In the genomic region with DNA sequence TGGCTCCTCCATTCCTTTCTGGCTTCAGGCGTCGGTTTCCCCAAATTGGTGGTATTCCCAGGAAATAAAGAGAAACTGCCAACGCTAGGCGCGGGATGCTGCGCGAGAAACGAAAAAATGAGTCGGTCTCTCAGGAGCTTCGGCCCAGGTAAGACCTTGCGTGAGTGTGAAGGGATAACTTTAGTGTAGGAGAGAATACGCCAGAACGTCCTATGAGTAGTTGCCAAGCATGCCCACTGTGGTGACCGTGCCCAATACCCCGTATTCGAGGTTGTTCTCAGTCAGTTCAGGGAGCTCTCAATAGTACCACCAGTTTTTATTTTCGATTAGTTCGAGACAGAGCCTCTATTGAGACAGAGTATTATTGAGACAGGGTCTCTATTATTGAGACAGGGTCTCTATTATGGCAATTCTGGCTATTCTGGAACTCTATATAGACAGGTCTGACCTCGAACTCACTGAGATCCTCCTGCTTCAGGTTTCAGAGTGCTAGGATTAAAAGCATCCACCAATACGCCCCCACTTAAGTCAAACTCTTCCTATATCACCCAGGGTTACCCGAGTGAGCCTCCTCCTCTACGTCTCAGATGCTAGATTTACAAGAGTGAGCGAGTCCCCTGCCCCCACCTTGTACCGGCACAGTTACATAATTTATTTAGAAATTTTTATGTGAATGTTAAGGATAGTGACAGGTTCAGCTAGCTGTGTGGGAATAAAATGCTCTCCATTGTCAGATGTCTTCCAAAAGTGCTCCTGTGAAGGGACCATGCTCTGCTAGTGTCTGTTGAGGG, we compare ENCODE assay signal across 8 mouse cellular contexts. TPM values are rescaled to one million over a fixed set of nuclear protein-coding genes. Genes with fewer than 3 reads are reported as not detected.
A peak's percentile ranks its signal among the peaks of the same experiment; 100 is the strongest.
DNase-seq lines count a peak whose midpoint lies in the region; ATAC-seq and TF ChIP-seq lines count a peak whose summit lies in the region.

No protein-coding gene starts in this region.

- WGBS in heart, embryonic 11.5 days (ENCODE audit: insufficient replicate concordance): 6% methylated on average over 24 of the region's 24 CpGs
- WGBS in limb, embryonic 15.5 days: 6% methylated on average over 24 of the region's 24 CpGs
- WGBS in stomach, embryonic 15.5 days: 5% methylated on average over 24 of the region's 24 CpGs

- peaks cover 65% of the 10 kb centered on the region for H3K79me3 ChIP-seq in C2C12 (ENCODE audit: low read depth)

- H3K9me3 ChIP-seq in heart, embryonic 11.5 days (replicated peaks; ENCODE audit: control insufficient read depth, low read length): no peaks in the 10 kb centered on the region
- H3K9me3 ChIP-seq in limb, embryonic 15.5 days: no peaks in the 10 kb centered on the region
- no peaks in the 10 kb centered on the region for H3K9me3 ChIP-seq in stomach, embryonic 15.5 days

- H3K4me2 ChIP-seq in heart, embryonic 11.5 days: peak overlapping the region; percentile 88
- peak overlapping the region; percentile 82 for H3K4me2 ChIP-seq in limb, embryonic 15.5 days
- peak overlapping the region; percentile 59 for H3K4me2 ChIP-seq in stomach, embryonic 15.5 days

- peak overlapping the region; percentile 87 for H3K9ac ChIP-seq in heart, embryonic 11.5 days (ENCODE audit: low read depth, low read length)
- H3K9ac ChIP-seq in limb, embryonic 15.5 days: peak overlapping the region; percentile 72
- peak overlapping the region; percentile 86 for H3K9ac ChIP-seq in stomach, embryonic 15.5 days

- peak overlapping the region; percentile 86 for H3K27ac ChIP-seq in heart, embryonic 11.5 days (ENCODE audit: low read depth, low read length)
- H3K27ac ChIP-seq in embryonic fibroblast, embryonic 13.5 days (ENCODE audit: insufficient read depth, low read length): no peak overlapping the region
- H3K27ac ChIP-seq in limb, embryonic 15.5 days: peak overlapping the region; percentile 88
- peak overlapping the region; percentile 84 for H3K27ac ChIP-seq in stomach, embryonic 15.5 days

- DNase-seq in heart, adult 11 months: no peak
- DNase-seq in cerebellum, adult 18-20 months: no peak
- DNase-seq in embryo, embryonic 10.5 days (ENCODE audit: low spot score): no peak

- H3K27me3 ChIP-seq in heart, embryonic 11.5 days (ENCODE audit: control insufficient read depth, insufficient read depth, low read length): no peaks in the 10 kb centered on the region
- H3K27me3 ChIP-seq in C2C12 (ENCODE audit: control insufficient read depth, insufficient read depth, insufficient read length): no peaks in the 10 kb centered on the region
- H3K27me3 ChIP-seq in limb, embryonic 15.5 days: no peaks in the 10 kb centered on the region
- H3K27me3 ChIP-seq in stomach, embryonic 15.5 days (replicated peaks): no peaks in the 10 kb centered on the region

- no peak for TF ChIP-seq POLR2A in embryonic fibroblast, embryonic 13.5 days (IDR thresholded peaks at IDR 0.05; ENCODE audit: low read depth, low read length)

- peak overlapping the region; percentile 85 for H3K4me3 ChIP-seq in heart, embryonic 11.5 days (ENCODE audit: low read depth, low read length)
- peak overlapping the region; percentile 95 for H3K4me3 ChIP-seq in C2C12 (ENCODE audit: insufficient read depth, poor library complexity, severe bottlenecking)
- H3K4me3 ChIP-seq in embryonic fibroblast, embryonic 13.5 days (ENCODE audit: insufficient read depth, low read length): peak overlapping the region; percentile 90
- peak overlapping the region; percentile 73 for H3K4me3 ChIP-seq in limb, embryonic 15.5 days
- peak overlapping the region; percentile 89 for H3K4me3 ChIP-seq in stomach, embryonic 15.5 days (replicated peaks)

- no peak for TF ChIP-seq CTCF in C2C12 (IDR thresholded peaks at IDR 0.05; ENCODE audit: control insufficient read depth, insufficient read depth, insufficient read length)
- TF ChIP-seq CTCF in embryonic fibroblast, embryonic 13.5 days (IDR thresholded peaks at IDR 0.05; ENCODE audit: borderline replicate concordance, insufficient read depth, low read length): no peak

- peaks cover 11% of the 10 kb centered on the region; the same call in 1 of the 2 replicates for H3K4me1 ChIP-seq in heart, embryonic 11.5 days (ENCODE audit: control insufficient read depth, insufficient read depth, low read length)
- peaks cover 15% of the 10 kb centered on the region for H3K4me1 ChIP-seq in embryonic fibroblast, embryonic 13.5 days (ENCODE audit: control insufficient read depth, insufficient read depth, low read length)
- H3K4me1 ChIP-seq in limb, embryonic 15.5 days: peaks cover 25% of the 10 kb centered on the region
- H3K4me1 ChIP-seq in stomach, embryonic 15.5 days: peaks cover 16% of the 10 kb centered on the region

- H3K79me2 ChIP-seq in C2C12 (ENCODE audit: control insufficient read depth, insufficient read depth): peaks cover 84% of the 10 kb centered on the region

- H3K36me3 ChIP-seq in heart, embryonic 11.5 days (ENCODE audit: control insufficient read depth, insufficient read depth, low read length): peaks cover 9% of the 10 kb centered on the region
- peaks cover 49% of the 10 kb centered on the region for H3K36me3 ChIP-seq in C2C12 (ENCODE audit: control insufficient read depth, insufficient read depth)
- peaks cover 39% of the 10 kb centered on the region for H3K36me3 ChIP-seq in limb, embryonic 15.5 days
- peaks cover 12% of the 10 kb centered on the region; the same call in 1 of the 2 replicates for H3K36me3 ChIP-seq in stomach, embryonic 15.5 days

- H3ac ChIP-seq in C2C12 (ENCODE audit: control insufficient read depth, insufficient read length, low read depth): peak overlapping the region; percentile 66

- ATAC-seq in heart, embryonic 11.5 days (replicated peaks; ENCODE audit: insufficient number of reproducible peaks, low FRiP score, low TSS enrichment): peak; percentile 47; the same call in 1 of the 2 replicates
- ATAC-seq in limb, embryonic 15.5 days (ENCODE audit: insufficient number of reproducible peaks, low FRiP score, low TSS enrichment, low read depth): no peak
- ATAC-seq in stomach, embryonic 15.5 days (ENCODE audit: insufficient read depth, low FRiP score, low read depth): 0 out of 2 replicates have a peak, but pooled peaks have one; percentile 36

TF ChIP-seq in C2C12, 6 proteins besides CTCF, POLR2A, EP300 and RAD21:
- no peak for TF ChIP-seq USF1 (IDR thresholded peaks at IDR 0.05; ENCODE audit: low read depth)

RNA-seq across cellular contexts. Expression of a gene that starts 0.7 kb away (rescaled TPM):
- 161 and 167 TPM in 2 replicates for polyA plus RNA-seq in heart, embryonic 11.5 days (2014; fragmentation: Nextera tagmentation; extraction: Ambion mirVana)
- 62.7 TPM for polyA plus RNA-seq in C2C12 (2012; fragmentation: generic; extraction: Trizol)
- polyA plus RNA-seq in embryonic fibroblast, embryonic 13.5 days (2011; ENCODE audit: insufficient read length, low read depth, missing spikeins): 190 and 238 TPM in 2 replicates
- 156 and 160 TPM in 2 replicates for polyA plus RNA-seq in limb, embryonic 15.5 days (2015; fragmentation: Nextera tagmentation; extraction: Ambion mirVana)
- 166 and 173 TPM in 2 replicates for polyA plus RNA-seq in stomach, embryonic 15.5 days (2015; fragmentation: Nextera tagmentation; extraction: Ambion mirVana)

RNA-seq across cellular contexts. Expression of a gene that starts 27.6 kb away (rescaled TPM):
- 85.3 and 85.8 TPM in 2 replicates for polyA plus RNA-seq in heart, embryonic 11.5 days (2014; fragmentation: Nextera tagmentation; extraction: Ambion mirVana)
- polyA plus RNA-seq in C2C12 (2012; fragmentation: generic; extraction: Trizol): 10.2 TPM
- 147 and 159 TPM in 2 replicates for polyA plus RNA-seq in embryonic fibroblast, embryonic 13.5 days (2011; ENCODE audit: insufficient read length, low read depth, missing spikeins)
- polyA plus RNA-seq in limb, embryonic 15.5 days (2015; fragmentation: Nextera tagmentation; extraction: Ambion mirVana): 99.4 and 102 TPM in 2 replicates
- polyA plus RNA-seq in stomach, embryonic 15.5 days (2015; fragmentation: Nextera tagmentation; extraction: Ambion mirVana): 92.0 and 94.2 TPM in 2 replicates

RNA-seq across cellular contexts. Expression of a gene that starts 50.3 kb away (rescaled TPM):
- polyA plus RNA-seq in heart, embryonic 11.5 days (2014; fragmentation: Nextera tagmentation; extraction: Ambion mirVana): 67.7 and 70.0 TPM in 2 replicates
- polyA plus RNA-seq in C2C12 (2012; fragmentation: generic; extraction: Trizol): 79.7 TPM
- polyA plus RNA-seq in embryonic fibroblast, embryonic 13.5 days (2011; ENCODE audit: insufficient read length, low read depth, missing spikeins): 241 and 246 TPM in 2 replicates
- polyA plus RNA-seq in limb, embryonic 15.5 days (2015; fragmentation: Nextera tagmentation; extraction: Ambion mirVana): 60.8 and 75.5 TPM in 2 replicates
- 72.1 and 77.8 TPM in 2 replicates for polyA plus RNA-seq in stomach, embryonic 15.5 days (2015; fragmentation: Nextera tagmentation; extraction: Ambion mirVana)
